Mouse (Mus musculus): ENCODE measurements around the gene Gm20388. TPM values are rescaled to one million over a fixed set of nuclear protein-coding genes. Genes with fewer than 3 reads are reported as not detected.

Gm20388 gene
- polyA plus RNA-seq, 1 experiment from 2014 or later: 1.4 TPM

- Histone ChIP-seq H3K27ac (ENCODE audit: low read length) (no peak overlapping the region), H3K4me1 (ENCODE audit: control insufficient read depth, low read depth, low read length) (peaks cover 55% of the 10 kb centered on the region)
- ATAC-seq (ENCODE audit: low read depth): no peak
These were observed 1665.0 kb downstream of the Gm20388 start for GRCm38 (mm10) chr8:121575661-121576060.

GRCm38 (mm10) chr8:121577751-121578675, 1667.4 kb downstream of the Gm20388 start:
- Histone ChIP-seq H3K36me3 (ENCODE audit: control insufficient read depth, insufficient read depth) (no peaks in the 10 kb centered on the region), H3K27ac (ENCODE audit: low read length) (peak overlapping the region; percentile 61), H3K4me1 (ENCODE audit: control insufficient read depth, low read depth, low read length) (peaks cover 48% of the 10 kb centered on the region), H3K9ac (ENCODE audit: low read depth, low read length) (peak overlapping the region; percentile 83), H3K9me3 (replicated peaks; ENCODE audit: control insufficient read depth, low read length) (no peaks in the 10 kb centered on the region), H3K4me2 (ENCODE audit: low read depth, low read length) (peak overlapping the region; percentile 99), H3K4me3 (ENCODE audit: low read depth, low read length) (peak overlapping the region; percentile 87), H3K27me3 (ENCODE audit: control insufficient read depth, insufficient read depth, low read depth, low read length) (no peaks in the 10 kb centered on the region)
- no peak for ATAC-seq (ENCODE audit: low read depth)
- 2% methylated on average over 44 of the region's 44 CpGs for WGBS (ENCODE audit: insufficient replicate concordance)

More at GRCm38 (mm10) chr8:121575661-121576060, 1665.0 kb downstream of the Gm20388 start:
- Histone ChIP-seq H3K9me3 (replicated peaks; ENCODE audit: control insufficient read depth, low read length) (no peaks in the 10 kb centered on the region), H3K4me2 (ENCODE audit: low read depth, low read length) (no peak overlapping the region), H3K9ac (ENCODE audit: low read depth, low read length) (no peak overlapping the region), H3K27me3 (ENCODE audit: control insufficient read depth, insufficient read depth, low read depth, low read length) (no peaks in the 10 kb centered on the region), H3K36me3 (ENCODE audit: control insufficient read depth, insufficient read depth) (no peaks in the 10 kb centered on the region), H3K4me3 (ENCODE audit: low read depth, low read length) (no peak overlapping the region)
- WGBS (ENCODE audit: insufficient replicate concordance): 66% methylated on average over 3 of the region's 3 CpGs

- H3K36me3 ChIP-seq (ENCODE audit: control insufficient read depth, insufficient read depth): no peaks in the 10 kb centered on the region
- no peaks in the 10 kb centered on the region for H3K27me3 ChIP-seq (ENCODE audit: control insufficient read depth, insufficient read depth, low read depth, low read length)
- peak within 1 kb of the TSS; percentile 87 for H3K4me3 ChIP-seq (ENCODE audit: low read depth, low read length)
- H3K9me3 ChIP-seq (replicated peaks; ENCODE audit: control insufficient read depth, low read length): no peaks in the 10 kb centered on the region
- H3K27ac ChIP-seq (ENCODE audit: low read length): peak within 1 kb of the TSS; percentile 81
- peak within 1 kb of the TSS; percentile 99 for H3K4me2 ChIP-seq (ENCODE audit: low read depth, low read length)
- WGBS (ENCODE audit: insufficient replicate concordance): 1% methylated on average over 63 of the region's 63 CpGs
- peak within 1 kb of the TSS; percentile 83 for H3K9ac ChIP-seq (ENCODE audit: low read depth, low read length)
- peak; percentile 86 for ATAC-seq (ENCODE audit: low read depth)
- peaks cover 39% of the 10 kb centered on the region for H3K4me1 ChIP-seq (ENCODE audit: control insufficient read depth, low read depth, low read length)
These were observed 1668.2 kb downstream of the Gm20388 start, which contains the start of gene Fbxo31 for GRCm38 (mm10) chr8:121578676-121579451. TSS of gene Fbxo31 (minus strand) at chr8:121578806.

GRCm38 (mm10) chr8:121580465-121580864, 1669.8 kb downstream of the Gm20388 start:
- Histone ChIP-seq H3K4me1 (ENCODE audit: control insufficient read depth, low read depth, low read length) (peaks cover 44% of the 10 kb centered on the region), H3K4me2 (ENCODE audit: low read depth, low read length) (peak overlapping the region; percentile 36; the same call in 1 of the 2 replicates), H3K4me3 (ENCODE audit: low read depth, low read length) (no peak overlapping the region), H3K9ac (ENCODE audit: low read depth, low read length) (no peak overlapping the region), H3K9me3 (replicated peaks; ENCODE audit: control insufficient read depth, low read length) (no peaks in the 10 kb centered on the region), H3K27ac (ENCODE audit: low read length) (peak overlapping the region; percentile 81), H3K27me3 (ENCODE audit: control insufficient read depth, insufficient read depth, low read depth, low read length) (no peaks in the 10 kb centered on the region), H3K36me3 (ENCODE audit: control insufficient read depth, insufficient read depth) (no peaks in the 10 kb centered on the region)
- ATAC-seq (ENCODE audit: low read depth): no peak
- WGBS (ENCODE audit: insufficient replicate concordance): 35% methylated on average over 9 of the region's 9 CpGs

- Histone ChIP-seq H3K27ac (ENCODE audit: low read length) (no peak overlapping the region), H3K4me3 (ENCODE audit: low read depth, low read length) (no peak overlapping the region), H3K4me1 (ENCODE audit: control insufficient read depth, low read depth, low read length) (peaks cover 54% of the 10 kb centered on the region), H3K36me3 (ENCODE audit: control insufficient read depth, insufficient read depth) (no peaks in the 10 kb centered on the region), H3K4me2 (ENCODE audit: low read depth, low read length) (no peak overlapping the region), H3K9me3 (replicated peaks; ENCODE audit: control insufficient read depth, low read length) (no peaks in the 10 kb centered on the region), H3K27me3 (ENCODE audit: control insufficient read depth, insufficient read depth, low read depth, low read length) (no peaks in the 10 kb centered on the region), H3K9ac (ENCODE audit: low read depth, low read length) (no peak overlapping the region)
- no peak for ATAC-seq (ENCODE audit: low read depth)
- WGBS (ENCODE audit: insufficient replicate concordance): 45% methylated on average over 8 of the region's 8 CpGs
These were observed 1673.0 kb downstream of the Gm20388 start for GRCm38 (mm10) chr8:121583653-121584052.

GRCm38 (mm10) chr8:121584730-121585129, 1674.1 kb downstream of the Gm20388 start:
- WGBS (ENCODE audit: insufficient replicate concordance): 29% methylated on average over 13 of the region's 13 CpGs
- ATAC-seq (ENCODE audit: low read depth): peak; percentile 0; the same call in 1 of the 2 replicates
- H3K4me3 ChIP-seq (ENCODE audit: low read depth, low read length): peak overlapping the region; percentile 74
- H3K27ac ChIP-seq (ENCODE audit: low read length): peak overlapping the region; percentile 84
- H3K4me2 ChIP-seq (ENCODE audit: low read depth, low read length): peak overlapping the region; percentile 74
- H3K9ac ChIP-seq (ENCODE audit: low read depth, low read length): peak overlapping the region; percentile 88
- H3K4me1 ChIP-seq (ENCODE audit: control insufficient read depth, low read depth, low read length): peaks cover 52% of the 10 kb centered on the region
- no peaks in the 10 kb centered on the region for H3K27me3 ChIP-seq (ENCODE audit: control insufficient read depth, insufficient read depth, low read depth, low read length)
- no peaks in the 10 kb centered on the region for H3K9me3 ChIP-seq (replicated peaks; ENCODE audit: control insufficient read depth, low read length)
- no peaks in the 10 kb centered on the region for H3K36me3 ChIP-seq (ENCODE audit: control insufficient read depth, insufficient read depth)

- Histone ChIP-seq H3K4me3 (ENCODE audit: low read depth, low read length) (peak overlapping the region; percentile 74), H3K4me2 (ENCODE audit: low read depth, low read length) (peak overlapping the region; percentile 75), H3K4me1 (ENCODE audit: control insufficient read depth, low read depth, low read length) (peaks cover 52% of the 10 kb centered on the region), H3K9me3 (replicated peaks; ENCODE audit: control insufficient read depth, low read length) (no peaks in the 10 kb centered on the region), H3K9ac (ENCODE audit: low read depth, low read length) (peak overlapping the region; percentile 88), H3K27me3 (ENCODE audit: control insufficient read depth, insufficient read depth, low read depth, low read length) (no peaks in the 10 kb centered on the region), H3K27ac (ENCODE audit: low read length) (peak overlapping the region; percentile 84), H3K36me3 (ENCODE audit: control insufficient read depth, insufficient read depth) (no peaks in the 10 kb centered on the region)
- under 1% methylated on average over 47 of the region's 47 CpGs for WGBS (ENCODE audit: insufficient replicate concordance)
- peak; percentile 85 for ATAC-seq (ENCODE audit: low read depth)
These were observed 1674.7 kb downstream of the Gm20388 start for GRCm38 (mm10) chr8:121585159-121585825.

GRCm38 (mm10) chr8:121588750-121589149, 1678.1 kb downstream of the Gm20388 start:
- Histone ChIP-seq H3K4me3 (ENCODE audit: low read depth, low read length) (no peak overlapping the region), H3K27ac (ENCODE audit: low read length) (peak overlapping the region; percentile 98), H3K4me2 (ENCODE audit: low read depth, low read length) (peak overlapping the region; percentile 77), H3K9me3 (replicated peaks; ENCODE audit: control insufficient read depth, low read length) (no peaks in the 10 kb centered on the region), H3K36me3 (ENCODE audit: control insufficient read depth, insufficient read depth) (peaks cover 6% of the 10 kb centered on the region), H3K9ac (ENCODE audit: low read depth, low read length) (peak overlapping the region; percentile 51), H3K27me3 (ENCODE audit: control insufficient read depth, insufficient read depth, low read depth, low read length) (no peaks in the 10 kb centered on the region), H3K4me1 (ENCODE audit: control insufficient read depth, low read depth, low read length) (peaks cover 65% of the 10 kb centered on the region)
- ATAC-seq (ENCODE audit: low read depth): peak; percentile 54
- 33% methylated on average over 4 of the region's 4 CpGs for WGBS (ENCODE audit: insufficient replicate concordance)

All from liver, embryonic 16.5 days (tissue).